Mouse (Mus musculus): Measurements from ENCODE around the gene Rpgrip1. TPM values are rescaled to one million over a fixed set of nuclear protein-coding genes. Genes with fewer than 3 reads are reported as not detected.
"Not testable (repeated sequence)": the region's sequence is repeated elsewhere in the genome, so short reads cannot be mapped to it uniquely, and the experiment has no call there.

The Rpgrip1 gene
- polyA plus RNA-seq (2015; fragmentation: Nextera tagmentation; extraction: Ambion mirVana), result 37.7 and 38.8 TPM in 2 replicates

GRCm38 (mm10) chr14:52110346-52110745 lies at the start of gene Rpgrip1:
TSS of gene Rpgrip1 (plus strand) at chr14:52110704.
- no peaks in the 10 kb centered on the region for H3K36me3 ChIP-seq
- H3K4me1 ChIP-seq, result peaks cover 10% of the 10 kb centered on the region
- H3K4me2 ChIP-seq, result no peak within 1 kb of the TSS
- WGBS, result 83% methylated on average over 4 of the region's 4 CpGs
- H3K27ac ChIP-seq (replicated peaks), result no peak within 1 kb of the TSS
- H3K27me3 ChIP-seq (replicated peaks), result no peaks in the 10 kb centered on the region
- no peak within 1 kb of the TSS for H3K9ac ChIP-seq
- no peak within 1 kb of the TSS for H3K4me3 ChIP-seq
- no peak for ATAC-seq (ENCODE audit: extremely low read depth, insufficient number of reproducible peaks, low FRiP score, low TSS enrichment)
- no peaks in the 10 kb centered on the region for H3K9me3 ChIP-seq

- ATAC-seq (ENCODE audit: extremely low read depth, insufficient number of reproducible peaks, low FRiP score, low TSS enrichment), result no peak
- WGBS, result 74% methylated on average over 1 of the region's 1 CpGs
- Histone ChIP-seq H3K4me1 (no peaks in the 10 kb centered on the region), H3K9ac (no peak overlapping the region), H3K4me2 (no peak overlapping the region), H3K27ac (replicated peaks) (no peak overlapping the region), H3K9me3 (no peaks in the 10 kb centered on the region; the same call in 1 of the 2 replicates), H3K4me3 (no peak overlapping the region), H3K36me3 (no peaks in the 10 kb centered on the region), H3K27me3 (replicated peaks) (no peaks in the 10 kb centered on the region)
Measured at GRCm38 (mm10) chr14:52060800-52061199, 49.7 kb upstream of the Rpgrip1 start.

DNA sequence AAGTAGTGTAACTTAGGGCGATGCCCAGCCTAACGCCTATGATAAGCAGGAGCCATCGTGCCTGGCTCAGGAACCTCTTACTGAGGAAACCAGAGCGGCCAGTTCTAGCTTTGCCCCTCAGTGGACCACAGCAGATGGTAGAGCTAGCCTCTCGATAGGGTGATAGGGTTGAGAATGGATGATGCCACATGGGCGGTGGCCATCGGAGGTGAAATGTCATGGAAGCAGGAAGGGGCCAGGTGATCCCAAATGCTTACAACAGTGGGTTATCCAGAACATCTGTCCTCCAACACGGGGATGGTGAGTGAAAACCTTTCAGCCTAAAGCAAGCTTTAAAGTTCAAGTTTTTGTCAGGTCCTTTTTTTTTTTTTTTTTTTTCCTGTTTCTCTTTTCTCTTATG lies 48.7 kb upstream of the Rpgrip1 start:
- WGBS, result 81% methylated on average over 8 of the region's 8 CpGs
- no peak overlapping the region for H3K9ac ChIP-seq
- H3K27me3 ChIP-seq (replicated peaks), result no peaks in the 10 kb centered on the region
- no peak for ATAC-seq (ENCODE audit: extremely low read depth, insufficient number of reproducible peaks, low FRiP score, low TSS enrichment)
- no peaks in the 10 kb centered on the region; the same call in 1 of the 2 replicates for H3K9me3 ChIP-seq
- H3K4me2 ChIP-seq, result no peak overlapping the region
- H3K36me3 ChIP-seq, result no peaks in the 10 kb centered on the region
- H3K4me3 ChIP-seq, result no peak overlapping the region
- H3K27ac ChIP-seq (replicated peaks), result no peak overlapping the region
- no peaks in the 10 kb centered on the region for H3K4me1 ChIP-seq

- Histone ChIP-seq H3K9ac (no peak overlapping the region), H3K36me3 (peaks cover 10% of the 10 kb centered on the region), H3K27ac (replicated peaks) (no peak overlapping the region), H3K9me3 (no peaks in the 10 kb centered on the region; the same call in 1 of the 2 replicates), H3K4me2 (no peak overlapping the region), H3K4me1 (no peaks in the 10 kb centered on the region), H3K4me3 (no peak overlapping the region), H3K27me3 (replicated peaks) (no peaks in the 10 kb centered on the region)
- WGBS, result 56% methylated on average over 4 of the region's 4 CpGs
- no peak for ATAC-seq (ENCODE audit: extremely low read depth, insufficient number of reproducible peaks, low FRiP score, low TSS enrichment)
Measured at GRCm38 (mm10) chr14:52066135-52066534, 44.4 kb upstream of the Rpgrip1 start.

- H3K9ac ChIP-seq, result no peak overlapping the region
- H3K4me1 ChIP-seq, result no peaks in the 10 kb centered on the region
- no peak overlapping the region for H3K27ac ChIP-seq (replicated peaks)
- no peaks in the 10 kb centered on the region for H3K27me3 ChIP-seq (replicated peaks)
- no peak for ATAC-seq (ENCODE audit: extremely low read depth, insufficient number of reproducible peaks, low FRiP score, low TSS enrichment)
- no peak overlapping the region for H3K4me3 ChIP-seq
- H3K4me2 ChIP-seq, result no peak overlapping the region
- WGBS, result 89% methylated on average over 15 of the region's 15 CpGs
- no peaks in the 10 kb centered on the region for H3K9me3 ChIP-seq
- peaks cover 65% of the 10 kb centered on the region for H3K36me3 ChIP-seq
Measured at GRCm38 (mm10) chr14:52071599-52072137, 38.8 kb upstream of the Rpgrip1 start.

DNA sequence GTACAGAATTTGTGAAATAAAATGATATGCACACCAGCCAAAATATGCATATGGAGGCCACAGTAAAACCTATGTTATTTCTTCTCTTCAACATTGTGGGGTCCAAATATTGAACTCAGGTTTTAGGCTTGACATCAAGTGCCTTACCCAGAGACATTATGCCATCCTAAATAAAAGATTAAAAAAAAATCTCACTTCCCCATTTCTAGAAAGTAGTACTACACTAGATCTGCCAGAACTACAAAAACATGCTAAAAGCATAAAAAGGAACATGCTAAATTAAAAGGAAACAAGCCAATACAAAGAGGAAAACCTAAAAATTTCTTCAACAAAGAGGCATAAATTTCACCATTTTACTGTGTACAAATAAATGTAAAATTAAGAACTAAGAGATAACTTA lies 27.4 kb upstream of the Rpgrip1 start:
- H3K9ac ChIP-seq, result no peak overlapping the region
- no peaks in the 10 kb centered on the region for H3K27me3 ChIP-seq (replicated peaks)
- ATAC-seq (ENCODE audit: extremely low read depth, insufficient number of reproducible peaks, low FRiP score, low TSS enrichment), result no peak
- no peak overlapping the region for H3K4me2 ChIP-seq
- H3K27ac ChIP-seq (replicated peaks), result no peak overlapping the region
- H3K9me3 ChIP-seq, result no peaks in the 10 kb centered on the region
- no peak overlapping the region for H3K4me3 ChIP-seq
- no peaks in the 10 kb centered on the region for H3K4me1 ChIP-seq
- H3K36me3 ChIP-seq, result peaks cover 85% of the 10 kb centered on the region

- no peak overlapping the region for H3K4me2 ChIP-seq
- peaks cover 75% of the 10 kb centered on the region for H3K36me3 ChIP-seq
- no peak overlapping the region for H3K4me3 ChIP-seq
- no peak for ATAC-seq (ENCODE audit: extremely low read depth, insufficient number of reproducible peaks, low FRiP score, low TSS enrichment)
- H3K9me3 ChIP-seq, result no peaks in the 10 kb centered on the region
- no peak overlapping the region for H3K9ac ChIP-seq
- H3K27me3 ChIP-seq (replicated peaks), result no peaks in the 10 kb centered on the region
- H3K4me1 ChIP-seq, result peaks cover 17% of the 10 kb centered on the region
- H3K27ac ChIP-seq (replicated peaks), result no peak overlapping the region
- WGBS, result 76% methylated on average over 1 of the region's 1 CpGs
Measured at GRCm38 (mm10) chr14:52094533-52094932, 16.0 kb upstream of the Rpgrip1 start.

- not testable (repeated sequence) for H3K4me3 ChIP-seq; H3K9me3 ChIP-seq; H3K9ac ChIP-seq; H3K4me2 ChIP-seq; H3K27ac ChIP-seq (replicated peaks); H3K27me3 ChIP-seq (replicated peaks); ATAC-seq (ENCODE audit: extremely low read depth, insufficient number of reproducible peaks, low FRiP score, low TSS enrichment)
- peaks cover 60% of the 10 kb centered on the region for H3K36me3 ChIP-seq
- peaks cover 43% of the 10 kb centered on the region for H3K4me1 ChIP-seq
- WGBS, result 93% methylated on average over 3 of the region's 3 CpGs
Measured at GRCm38 (mm10) chr14:52097191-52097590, 13.3 kb upstream of the Rpgrip1 start.

DNA sequence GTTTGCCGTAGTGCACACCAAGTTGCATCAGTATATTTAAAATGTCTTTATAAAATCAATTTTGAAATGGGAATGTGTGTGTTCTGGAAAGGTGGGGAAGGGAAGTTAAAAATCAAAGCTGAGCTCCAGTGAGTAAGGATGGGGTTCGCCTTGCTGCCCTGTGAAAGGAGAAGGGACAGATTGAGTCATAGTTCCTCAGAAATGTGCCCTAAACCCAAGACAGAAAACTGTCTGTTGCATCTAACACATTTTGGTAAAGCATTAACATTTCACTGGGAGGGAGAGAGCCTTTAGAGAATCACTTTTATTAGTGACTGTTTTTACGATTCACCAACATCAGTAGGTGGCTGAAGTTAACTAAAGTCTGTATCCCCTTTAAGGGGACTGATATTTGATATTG lies 12.1 kb upstream of the Rpgrip1 start:
- H3K9me3 ChIP-seq; ATAC-seq (ENCODE audit: extremely low read depth, insufficient number of reproducible peaks, low FRiP score, low TSS enrichment): not testable (repeated sequence)
- WGBS, result 86% methylated on average over 3 of the region's 3 CpGs

GRCm38 (mm10) chr14:52099563-52099962 lies 10.9 kb upstream of the Rpgrip1 start:
- no peak for ATAC-seq (ENCODE audit: extremely low read depth, insufficient number of reproducible peaks, low FRiP score, low TSS enrichment)

More for the DNA sequence above, 12.1 kb upstream of the Rpgrip1 start:
- Histone ChIP-seq H3K4me1 (peaks cover 45% of the 10 kb centered on the region), H3K36me3 (peaks cover 49% of the 10 kb centered on the region)
- H3K4me2 ChIP-seq; H3K4me3 ChIP-seq; H3K27me3 ChIP-seq (replicated peaks); H3K9ac ChIP-seq; H3K27ac ChIP-seq (replicated peaks): not testable (repeated sequence)

GRCm38 (mm10) chr14:52100170-52100960 lies 10.1 kb upstream of the Rpgrip1 start:
- H3K4me1 ChIP-seq, result peaks cover 40% of the 10 kb centered on the region

More at GRCm38 (mm10) chr14:52099563-52099962, 10.9 kb upstream of the Rpgrip1 start:
- H3K4me2 ChIP-seq, result peak overlapping the region; percentile 79
- no peak overlapping the region for H3K27ac ChIP-seq (replicated peaks)
- no peaks in the 10 kb centered on the region for H3K27me3 ChIP-seq (replicated peaks)
- H3K36me3 ChIP-seq, result peaks cover 43% of the 10 kb centered on the region
- WGBS, result 61% methylated on average over 2 of the region's 2 CpGs
- no peak overlapping the region for H3K9ac ChIP-seq
- 0 out of 2 replicates have a peak overlapping the region, but pooled peaks have one; percentile 8 for H3K4me3 ChIP-seq
- no peaks in the 10 kb centered on the region for H3K9me3 ChIP-seq
- H3K4me1 ChIP-seq, result peaks cover 40% of the 10 kb centered on the region

More at GRCm38 (mm10) chr14:52100170-52100960, 10.1 kb upstream of the Rpgrip1 start:
- 61% methylated on average over 5 of the region's 5 CpGs for WGBS
- no peak for ATAC-seq (ENCODE audit: extremely low read depth, insufficient number of reproducible peaks, low FRiP score, low TSS enrichment)
- Histone ChIP-seq H3K27me3 (replicated peaks) (no peaks in the 10 kb centered on the region), H3K9ac (no peak overlapping the region), H3K4me2 (peak overlapping the region; percentile 79), H3K27ac (replicated peaks) (no peak overlapping the region), H3K4me3 (peak overlapping the region; percentile 99), H3K9me3 (no peaks in the 10 kb centered on the region), H3K36me3 (peaks cover 35% of the 10 kb centered on the region)

Measured in heart, embryonic 13.5 days (tissue).